Mouse (Mus musculus) ES-E14 (cell line): ENCODE measurements at regions not wholly inside any gene's neighbourhood (a gene's known extent, or its start where the extent isn't known, plus 50 kb on each side); places are given as distances from the start of the nearest gene placed in this dataset.

Experiments used
- DNase-seq: peaks from one replicate; pipeline ENCODE4 v3.0.0-alpha.2; 2013; ENCODE audit warnings: low read depth, low spot score
- H3K27ac ChIP-seq: 2 replicates; pipeline ENCODE4 v1.5.1; 2012; ENCODE audit warnings: low read depth, mild to moderate bottlenecking, low read length, moderate library complexity, mixed read lengths; ENCODE audit not compliant: poor library complexity, insufficient read depth, severe bottlenecking
- H3K36me3 ChIP-seq: 2 replicates; pipeline ENCODE4 v1.6.1; 2012; ENCODE audit warnings: mild to moderate bottlenecking, low read length, moderate library complexity, mixed read lengths; ENCODE audit not compliant: control insufficient read depth, poor library complexity, insufficient read depth, severe bottlenecking
- H3K4me1 ChIP-seq, 2 experiments: fragments of 150-350 bp in 1 of 2; sonication (generic) in 1 of 2; 2 replicates each; pipeline ENCODE4 v1.6.1; 2012; ENCODE audit warnings: low read length in 2 of 2, mild to moderate bottlenecking in 1 of 2, mixed read lengths in 1 of 2; ENCODE audit not compliant: control insufficient read depth in 2 of 2, insufficient read depth in 2 of 2, poor library complexity in 1 of 2
- H3K4me3 ChIP-seq, 2 experiments: fragments of 150-350 bp in 1 of 2; sonication (generic) in 1 of 2; 2 replicates each; pipeline ENCODE4 v1.5.1; 2012; ENCODE audit warnings: low read length in 2 of 2, low read depth in 1 of 2, mild to moderate bottlenecking in 1 of 2, mixed read lengths in 1 of 2; ENCODE audit not compliant: insufficient read depth in 1 of 2, poor library complexity in 1 of 2, severe bottlenecking in 1 of 2
- H3K9ac ChIP-seq: 2 replicates; pipeline ENCODE4 v1.6.1; 2012; ENCODE audit warnings: low read depth, mild to moderate bottlenecking, low read length, mixed read lengths; ENCODE audit not compliant: poor library complexity, insufficient read depth, severe bottlenecking
- H3K9me3 ChIP-seq: fragments of 150-350 bp; sonication (generic); 2 replicates; pipeline ENCODE4 v1.6.1; 2012; ENCODE audit warnings: low read depth, mild to moderate bottlenecking, low read length; ENCODE audit not compliant: control insufficient read depth, insufficient read depth
- CHD2 ChIP-seq: IDR thresholded peaks from 2 replicates; pipeline ENCODE4 v1.6.1; 2014; ENCODE audit warnings: mild to moderate bottlenecking, low read depth, low read length, inconsistent platforms
- HCFC1 ChIP-seq: IDR thresholded peaks from 2 replicates; pipeline ENCODE4 v1.6.1; 2012; ENCODE audit warnings: low read length, inconsistent platforms, borderline replicate concordance; ENCODE audit not compliant: insufficient read depth
- MAFK ChIP-seq: IDR thresholded peaks from 2 replicates; pipeline ENCODE4 v1.6.1; 2014; ENCODE audit warnings: mild to moderate bottlenecking, low read depth, low read length, inconsistent platforms; ENCODE audit not compliant: insufficient read depth
- ZC3H11A ChIP-seq: IDR thresholded peaks from 2 replicates; pipeline ENCODE4 v1.6.1; 2012; ENCODE audit warnings: low read depth, mild to moderate bottlenecking, inconsistent platforms, low read length, borderline replicate concordance
- ZNF384 ChIP-seq: IDR thresholded peaks from 2 replicates; pipeline ENCODE4 v1.6.1; 2012; ENCODE audit warnings: low read depth, low read length, inconsistent platforms
- in situ Hi-C, 2 experiments: fragments of 600-800 bp; cut with MboI; formaldehyde crosslinking; loops; one replicate each; pipeline ENCODE4 v1.15.1; 2025; ENCODE audit warnings: low sequenced_read_pairs in 2 of 2, inconsistent platforms in 1 of 2; ENCODE audit not compliant: unreplicated experiment in 2 of 2

DNA sequence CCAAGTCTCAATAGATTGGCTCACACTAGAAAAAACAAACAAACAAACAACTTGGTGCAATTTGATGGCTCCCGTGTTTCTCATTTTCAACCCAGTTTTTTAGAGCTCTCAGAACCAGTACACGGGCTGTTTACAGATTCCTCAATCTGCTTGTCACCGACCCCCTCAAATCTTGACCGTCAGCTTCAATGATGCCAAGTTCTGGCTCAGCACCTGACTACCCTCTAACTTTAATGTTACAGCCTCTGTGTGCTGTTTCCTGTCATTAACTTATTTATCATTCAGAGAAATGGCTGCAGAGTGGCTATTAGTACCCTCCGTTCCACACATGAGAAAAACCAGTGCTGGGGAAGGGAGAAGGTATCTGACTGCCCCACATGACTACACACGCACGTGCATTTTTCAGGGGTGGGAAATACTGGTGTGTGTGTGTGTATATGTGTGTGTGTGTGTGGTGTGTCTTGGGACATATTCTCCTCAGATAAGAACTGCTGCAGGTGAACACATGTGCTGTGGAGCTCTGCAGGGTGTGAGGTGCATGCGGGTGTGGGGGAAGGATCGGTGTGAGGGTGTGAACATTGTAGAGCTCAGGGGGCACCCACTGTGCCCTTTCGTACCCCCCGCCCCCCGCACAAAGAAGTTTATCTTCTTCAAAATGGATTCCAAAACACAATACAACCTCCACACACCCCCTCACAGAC, 83.6 kb upstream of the Lgalsl start:
- Histone ChIP-seq H3K9ac (no peak overlapping the region), H3K36me3 (no peaks in the 10 kb centered on the region), H3K4me3 (no peak overlapping the region), H3K9me3 (no peaks in the 10 kb centered on the region), H3K27ac (no peak overlapping the region), H3K4me1 (peaks cover 0 to 7% of the 10 kb centered on the region in 2 experiments; a peak in 1 of 4 replicates)
- in situ Hi-C loops, result loop anchor here (5.0 to 10.0 kb wide), 2 partner anchors 120 to 122 kb away; no protein-coding TSS in a partner anchor
- no peak for TF ChIP-seq ZC3H11A
- no peak for TF ChIP-seq MAFK
- TF ChIP-seq CHD2, result no peak
- TF ChIP-seq ZNF384, result no peak
- no peak for TF ChIP-seq HCFC1
- no peak for DNase-seq

DNA sequence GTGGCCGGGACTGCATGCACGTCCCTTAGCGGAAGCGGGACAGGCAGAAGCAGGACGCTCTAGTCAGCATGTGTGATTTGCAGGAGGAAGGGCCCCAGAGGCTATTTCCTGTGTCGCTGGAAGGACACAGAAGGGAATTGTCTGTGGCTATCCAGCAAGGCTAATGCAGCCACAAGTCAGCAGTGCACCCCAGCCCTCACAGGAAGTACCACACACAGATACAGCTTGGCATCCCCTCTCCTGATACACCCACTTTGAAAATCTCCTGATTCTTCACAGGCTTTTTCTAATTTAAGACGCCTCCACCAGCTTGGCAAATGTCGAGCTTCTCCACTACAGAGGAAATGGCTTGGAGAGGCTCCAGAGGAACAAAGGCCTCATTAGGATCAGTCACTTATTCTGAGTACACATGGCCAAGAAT, 84.3 kb upstream of the Lgalsl start:
- Histone ChIP-seq H3K36me3 (no peaks in the 10 kb centered on the region), H3K4me1 (peaks cover 0 to 7% of the 10 kb centered on the region in 2 experiments; a peak in 1 of 4 replicates), H3K27ac (no peak overlapping the region), H3K4me3 (no peak overlapping the region), H3K9me3 (no peaks in the 10 kb centered on the region), H3K9ac (no peak overlapping the region)
- in situ Hi-C loops, result loop anchor here in 1 of 2 experiments (10.0 kb wide), 1 partner anchor 120 kb away; no protein-coding TSS in a partner anchor
- no peak for TF ChIP-seq MAFK
- no peak for TF ChIP-seq ZNF384
- no peak for TF ChIP-seq ZC3H11A
- no peak for TF ChIP-seq CHD2
- TF ChIP-seq HCFC1, result no peak
- no peak for DNase-seq

DNA sequence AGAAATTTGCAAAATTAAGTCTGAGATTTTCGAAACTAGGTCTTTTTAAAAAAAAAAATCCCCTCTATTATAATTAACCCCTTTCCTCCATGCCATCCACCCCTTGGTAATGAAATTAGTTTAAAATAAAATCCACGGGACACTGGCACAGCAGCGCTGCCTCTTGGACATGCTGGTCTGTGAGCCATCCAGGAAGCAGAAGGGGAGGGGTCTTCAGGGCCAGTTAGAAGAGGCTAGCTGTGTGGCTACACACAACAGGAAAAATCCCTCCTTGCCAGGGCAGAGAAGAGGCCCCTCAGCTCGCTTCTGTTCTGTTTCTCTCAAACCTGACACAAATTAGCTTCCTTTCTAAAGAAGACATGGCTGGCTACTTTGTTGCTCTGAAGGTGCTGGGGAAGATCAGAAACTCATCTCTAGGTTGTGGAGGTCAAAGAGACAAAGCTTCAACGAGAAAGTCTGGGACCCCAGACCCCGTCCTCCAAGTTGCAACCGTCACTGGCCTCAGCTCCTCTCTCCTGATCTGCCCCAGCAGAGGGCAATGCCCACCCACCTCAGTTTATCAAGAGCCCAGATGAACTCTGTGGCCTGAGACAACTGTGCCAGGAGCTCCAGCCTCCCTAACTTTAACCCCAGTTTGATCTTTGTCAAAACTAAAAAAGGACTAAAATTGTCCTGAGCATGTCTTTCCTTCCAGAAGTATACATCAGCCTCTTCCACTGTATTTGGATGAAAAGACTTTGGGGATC, 85.0 kb upstream of the Lgalsl start:
- no peaks in the 10 kb centered on the region for H3K36me3 ChIP-seq
- no peak for DNase-seq
- peaks cover 0 to 7% of the 10 kb centered on the region in 2 experiments; a peak in 1 of 4 replicates for H3K4me1 ChIP-seq
- H3K9me3 ChIP-seq, result no peaks in the 10 kb centered on the region
- H3K9ac ChIP-seq, result no peak overlapping the region
- in situ Hi-C loops, result loop anchor here in 1 of 2 experiments (10.0 kb wide), 1 partner anchor 121 kb away; no protein-coding TSS in a partner anchor
- H3K4me3 ChIP-seq, result no peak overlapping the region
- TF ChIP-seq ZC3H11A (no peak), HCFC1 (no peak), CHD2 (no peak), ZNF384 (no peak), MAFK (no peak)
- H3K27ac ChIP-seq, result no peak overlapping the region

DNA sequence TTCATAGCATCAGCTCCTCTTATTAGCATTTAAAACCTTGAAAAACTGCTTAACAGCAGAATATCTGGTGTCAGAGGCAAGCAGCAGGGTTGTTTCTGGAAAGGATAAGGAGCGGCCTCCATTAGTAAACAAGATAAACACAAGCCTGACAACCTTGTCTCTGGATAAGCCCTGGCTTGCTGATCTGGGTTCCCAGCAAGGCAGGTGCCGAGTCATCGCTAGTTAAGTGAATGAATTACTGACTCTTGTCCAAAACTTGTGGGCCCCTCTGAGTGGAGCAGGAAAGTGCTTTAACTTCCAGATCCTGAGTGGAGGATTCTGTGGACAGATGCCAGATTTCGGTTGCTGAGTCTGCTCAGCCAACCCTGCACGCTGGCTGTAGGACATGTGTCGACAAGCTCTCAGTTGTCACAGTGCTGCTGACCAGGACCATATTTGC, 85.6 kb upstream of the Lgalsl start:
- no peak for DNase-seq
- no peak overlapping the region for H3K9ac ChIP-seq

More for the DNA sequence above, 85.6 kb upstream of the Lgalsl start:
- Histone ChIP-seq H3K36me3 (no peaks in the 10 kb centered on the region), H3K4me3 (no peak overlapping the region), H3K4me1 (peaks cover 0 to 7% of the 10 kb centered on the region in 2 experiments; a peak in 1 of 4 replicates), H3K27ac (no peak overlapping the region), H3K9me3 (no peaks in the 10 kb centered on the region)
- no peak for TF ChIP-seq HCFC1
- TF ChIP-seq ZNF384, result no peak
- no peak for TF ChIP-seq CHD2
- TF ChIP-seq ZC3H11A, result no peak
- no peak for TF ChIP-seq MAFK
- in situ Hi-C loops, result loop anchor here in 1 of 2 experiments (10.0 kb wide), 1 partner anchor 122 kb away; no protein-coding TSS in a partner anchor
